Mouse (Mus musculus) liver, postnatal 0 days (tissue): Measurements from ENCODE around the gene Sstr5.

Experiments used
- CTCF ChIP-seq: sonication (generic); IDR thresholded peaks from 2 replicates; pipeline ENCODE4 v1.5.1; 2016; ENCODE audit warnings: antibody characterized with exemption, low read depth
- EP300 ChIP-seq: IDR thresholded peaks from 2 replicates; pipeline ENCODE4 v1.6.1; 2016; ENCODE audit warnings: antibody characterized with exemption, low read depth, mild to moderate bottlenecking

GRCm38 (mm10) chr17:25441417-25441816 is 55.7 kb downstream of the Sstr5 start:
- TF ChIP-seq CTCF (no peak), EP300 (no peak)
